Mouse (Mus musculus): ENCODE measurements around the gene Olfr930. TPM values are rescaled to one million over a fixed set of nuclear protein-coding genes. Genes with fewer than 3 reads are reported as not detected.

Gene Olfr930
- polyA plus RNA-seq (2015; fragmentation: Nextera tagmentation; extraction: Ambion mirVana) = not detected in 2 replicates

GRCm38 (mm10) chr9:38929509-38929908 lies at the start of gene Olfr930:
TSS of gene Olfr930 (plus strand) at chr9:38929809.
- Histone ChIP-seq H3K4me1 (no peaks in the 10 kb centered on the region), H3K4me3 (no peak within 1 kb of the TSS), H3K27ac (no peak within 1 kb of the TSS), H3K9me3 (no peaks in the 10 kb centered on the region), H3K36me3 (replicated peaks) (no peaks in the 10 kb centered on the region), H3K27me3 (replicated peaks) (no peaks in the 10 kb centered on the region), H3K4me2 (no peak within 1 kb of the TSS), H3K9ac (no peak within 1 kb of the TSS)
- no peak for ATAC-seq (replicated peaks)

- H3K27me3 ChIP-seq (replicated peaks) = no peaks in the 10 kb centered on the region
- no peaks in the 10 kb centered on the region for H3K36me3 ChIP-seq (replicated peaks)
- no peak overlapping the region for H3K9ac ChIP-seq
- H3K4me1 ChIP-seq = no peaks in the 10 kb centered on the region
- H3K4me3 ChIP-seq = no peak overlapping the region
- H3K9me3 ChIP-seq = no peaks in the 10 kb centered on the region
- no peak for ATAC-seq (replicated peaks)
- H3K4me2 ChIP-seq = no peak overlapping the region
- H3K27ac ChIP-seq = no peak overlapping the region
- WGBS = 83% methylated on average over 7 of the region's 7 CpGs
Observed at GRCm38 (mm10) chr9:38953401-38954123, 24.0 kb downstream of the Olfr930 start.

- Histone ChIP-seq H3K9ac (no peak overlapping the region), H3K4me2 (no peak overlapping the region), H3K4me1 (no peaks in the 10 kb centered on the region), H3K27me3 (replicated peaks) (no peaks in the 10 kb centered on the region), H3K4me3 (no peak overlapping the region), H3K27ac (no peak overlapping the region), H3K36me3 (replicated peaks) (no peaks in the 10 kb centered on the region), H3K9me3 (no peaks in the 10 kb centered on the region)
- no peak for ATAC-seq (replicated peaks)
- 89% methylated on average over 4 of the region's 4 CpGs for WGBS
Observed at GRCm38 (mm10) chr9:38954124-38954416, 24.5 kb downstream of the Olfr930 start.

- no peak within 1 kb of the TSS for H3K4me3 ChIP-seq
- H3K27me3 ChIP-seq (replicated peaks) = no peaks in the 10 kb centered on the region
- no peak within 1 kb of the TSS for H3K9ac ChIP-seq
- no peaks in the 10 kb centered on the region for H3K4me1 ChIP-seq
- H3K36me3 ChIP-seq (replicated peaks) = no peaks in the 10 kb centered on the region
- no peaks in the 10 kb centered on the region for H3K9me3 ChIP-seq
- H3K4me2 ChIP-seq = no peak within 1 kb of the TSS
- 80% methylated on average over 4 of the region's 4 CpGs for WGBS
- ATAC-seq (replicated peaks) = no peak
- H3K27ac ChIP-seq = no peak within 1 kb of the TSS
Observed at GRCm38 (mm10) chr9:38972013-38972412, 42.4 kb downstream of the Olfr930 start, which contains the start of gene Olfr933. TSS of gene Olfr933 (plus strand) at chr9:38972313.

Other genes starting within 250 kb of the Olfr930 start
- gene Olfr919, start 226.1 kb upstream of the Olfr930 start, polyA plus RNA-seq (2015; fragmentation: Nextera tagmentation; extraction: Ambion mirVana) = not detected in 2 replicates
- 6.6 and 7.1 TPM in 2 replicates for gene Vwa5a, start 211.5 kb upstream of the Olfr930 start, polyA plus RNA-seq (2015; fragmentation: Nextera tagmentation; extraction: Ambion mirVana)
- gene Olfr920, start 177.5 kb upstream of the Olfr930 start, polyA plus RNA-seq (2015; fragmentation: Nextera tagmentation; extraction: Ambion mirVana) = not detected in 2 replicates
- gene Olfr921, start 156.7 kb upstream of the Olfr930 start, polyA plus RNA-seq (2015; fragmentation: Nextera tagmentation; extraction: Ambion mirVana) = not detected in 2 replicates
- gene Olfr922, start 115.2 kb upstream of the Olfr930 start, polyA plus RNA-seq (2015; fragmentation: Nextera tagmentation; extraction: Ambion mirVana) = not detected in 2 replicates
- not detected in 2 replicates for gene Olfr923, start 103.3 kb upstream of the Olfr930 start, polyA plus RNA-seq (2015; fragmentation: Nextera tagmentation; extraction: Ambion mirVana)
- gene Olfr924, start 85.4 kb upstream of the Olfr930 start, polyA plus RNA-seq (2015; fragmentation: Nextera tagmentation; extraction: Ambion mirVana) = not detected in 2 replicates
- not detected in 2 replicates for gene Olfr26, start 74.7 kb upstream of the Olfr930 start, polyA plus RNA-seq (2015; fragmentation: Nextera tagmentation; extraction: Ambion mirVana)
- gene Olfr926, start 52.7 kb upstream of the Olfr930 start, polyA plus RNA-seq (2015; fragmentation: Nextera tagmentation; extraction: Ambion mirVana) = not detected in 2 replicates
- not detected in 2 replicates for gene Olfr933, start 42.5 kb downstream of the Olfr930 start, polyA plus RNA-seq (2015; fragmentation: Nextera tagmentation; extraction: Ambion mirVana)
- gene Olfr934, start 58.5 kb downstream of the Olfr930 start, polyA plus RNA-seq (2015; fragmentation: Nextera tagmentation; extraction: Ambion mirVana) = not detected in 2 replicates
- not detected in 2 replicates for gene Olfr935, start 69.9 kb downstream of the Olfr930 start, polyA plus RNA-seq (2015; fragmentation: Nextera tagmentation; extraction: Ambion mirVana)
- not detected in 2 replicates for gene Olfr146, start 93.6 kb downstream of the Olfr930 start, polyA plus RNA-seq (2015; fragmentation: Nextera tagmentation; extraction: Ambion mirVana)
- gene Olfr937, start 135.1 kb downstream of the Olfr930 start, polyA plus RNA-seq (2015; fragmentation: Nextera tagmentation; extraction: Ambion mirVana) = not detected in 2 replicates
- gene Olfr938, start 149.1 kb downstream of the Olfr930 start, polyA plus RNA-seq (2015; fragmentation: Nextera tagmentation; extraction: Ambion mirVana) = not detected in 2 replicates
- gene Olfr27, start 198.3 kb downstream of the Olfr930 start, polyA plus RNA-seq (2015; fragmentation: Nextera tagmentation; extraction: Ambion mirVana) = not detected in 2 replicates
- gene Olfr943, start 236.5 kb downstream of the Olfr930 start, polyA plus RNA-seq (2015; fragmentation: Nextera tagmentation; extraction: Ambion mirVana) = not detected in 2 replicates

Data from midbrain, embryonic 15.5 days (tissue).